Mouse (Mus musculus) small intestine, adult 2 months (tissue): ENCODE results near the gene Zbtb3.

ENCODE experiments used
- CTCF ChIP-seq: fragments of 200-500 bp; IDR thresholded peaks from 2 replicates; pipeline ENCODE4 v1.5.1; 2012; ENCODE audit warnings: low read depth, mild to moderate bottlenecking, control low read depth, inconsistent platforms, low read length, moderate library complexity, mixed read lengths; ENCODE audit not compliant: insufficient replicate concordance, insufficient read length; ENCODE audit errors: extremely low read depth
- POLR2A ChIP-seq: fragments of 200-500 bp; IDR thresholded peaks from 2 replicates; pipeline ENCODE4 v1.6.1; 2012; ENCODE audit warnings: low read depth, mild to moderate bottlenecking, control low read depth, inconsistent platforms, low read length, moderate library complexity

DNA sequence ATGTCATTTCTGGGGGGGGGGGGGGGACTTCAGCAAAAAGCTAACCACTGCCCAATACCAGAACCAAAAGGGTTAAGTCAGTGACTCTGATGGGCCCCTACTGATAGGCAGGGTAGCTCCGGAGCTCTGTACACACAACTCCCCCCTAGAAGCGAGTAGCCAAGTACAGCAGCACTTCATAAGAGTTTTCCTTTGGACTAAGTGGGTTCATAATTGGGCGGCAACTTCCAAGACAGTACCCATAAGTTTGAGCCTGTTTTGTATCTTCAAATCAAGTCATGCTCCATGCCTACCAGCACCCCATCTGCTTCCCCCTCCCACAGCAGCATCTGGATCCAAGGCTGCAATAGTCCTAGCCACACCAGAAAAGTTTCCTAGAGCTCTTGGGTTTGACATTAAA, 46.7 kb upstream of the Zbtb3 start:
- TF ChIP-seq POLR2A (no peak), CTCF (no peak)
